Mouse (Mus musculus): ENCODE results near the gene Pygm.

GRCm38 (mm10) chr19:6383470-6383869 lies 729 bp upstream of the Pygm start:
- no peak for TF ChIP-seq POLR2A (IDR thresholded peaks at IDR 0.05; ENCODE audit: borderline replicate concordance, control insufficient read depth, low read depth, low read length)
- TF ChIP-seq CTCF (IDR thresholded peaks at IDR 0.05; ENCODE audit: control insufficient read depth, insufficient read depth, low read length): no peak

Data from bone marrow, adult 2 months (tissue).